Mouse (Mus musculus): Measurements from ENCODE around the gene Cyp2c50. TPM values are rescaled to one million over a fixed set of nuclear protein-coding genes. Genes with fewer than 3 reads are reported as not detected.
"Not testable (repeated sequence)": the region's sequence is repeated elsewhere in the genome, so short reads cannot be mapped to it uniquely, and the experiment has no call there.

Gene Cyp2c50
- not detected in 2 replicates for polyA plus RNA-seq (2015; fragmentation: Nextera tagmentation; extraction: Ambion mirVana)

GRCm38 (mm10) chr19:40089421-40089820 lies at the start of gene Cyp2c50:
TSS of gene Cyp2c50 (plus strand) at chr19:40089688.
- H3K27me3 ChIP-seq; H3K4me3 ChIP-seq; H3K9ac ChIP-seq (replicated peaks); ATAC-seq (replicated peaks); H3K36me3 ChIP-seq; H3K27ac ChIP-seq (replicated peaks); H3K9me3 ChIP-seq; H3K4me1 ChIP-seq; H3K4me2 ChIP-seq (replicated peaks): not testable (repeated sequence)
- 98% methylated on average over 1 of the region's 1 CpGs for WGBS

GRCm38 (mm10) chr19:40073701-40074100 lies 15.8 kb upstream of the Cyp2c50 start, which contains the start of gene Cyp2c54:
TSS of gene Cyp2c54 (minus strand) at chr19:40073827.
- Histone ChIP-seq H3K4me3 (no peak within 1 kb of the TSS), H3K9ac (replicated peaks) (no peak within 1 kb of the TSS)
- ATAC-seq (replicated peaks): no peak

GRCm38 (mm10) chr19:40088381-40088780 lies 1.1 kb upstream of the Cyp2c50 start:
- H3K9ac ChIP-seq (replicated peaks): no peak overlapping the region
- 94% methylated on average over 1 of the region's 1 CpGs for WGBS
- ATAC-seq (replicated peaks): no peak

More at GRCm38 (mm10) chr19:40073701-40074100, 15.8 kb upstream of the Cyp2c50 start, which contains the start of gene Cyp2c54:
- no peak within 1 kb of the TSS for H3K4me2 ChIP-seq (replicated peaks)
- H3K27me3 ChIP-seq: no peaks in the 10 kb centered on the region
- H3K27ac ChIP-seq (replicated peaks): no peak within 1 kb of the TSS
- no peaks in the 10 kb centered on the region for H3K9me3 ChIP-seq
- no peaks in the 10 kb centered on the region for H3K36me3 ChIP-seq
- no peaks in the 10 kb centered on the region for H3K4me1 ChIP-seq

GRCm38 (mm10) chr19:40091111-40091510 lies 1.6 kb downstream of the Cyp2c50 start:
- Histone ChIP-seq H3K27ac (replicated peaks) (no peak overlapping the region), H3K4me3 (no peak overlapping the region), H3K36me3 (no peaks in the 10 kb centered on the region), H3K9me3 (no peaks in the 10 kb centered on the region), H3K9ac (replicated peaks) (no peak overlapping the region), H3K27me3 (no peaks in the 10 kb centered on the region), H3K4me2 (replicated peaks) (no peak overlapping the region), H3K4me1 (no peaks in the 10 kb centered on the region)
- 86% methylated on average over 3 of the region's 3 CpGs for WGBS
- no peak for ATAC-seq (replicated peaks)

More at GRCm38 (mm10) chr19:40088381-40088780, 1.1 kb upstream of the Cyp2c50 start:
- no peak overlapping the region for H3K27ac ChIP-seq (replicated peaks)
- H3K4me1 ChIP-seq: no peaks in the 10 kb centered on the region
- H3K27me3 ChIP-seq: no peaks in the 10 kb centered on the region
- no peak overlapping the region for H3K4me2 ChIP-seq (replicated peaks)
- no peaks in the 10 kb centered on the region for H3K9me3 ChIP-seq
- no peak overlapping the region for H3K4me3 ChIP-seq
- H3K36me3 ChIP-seq: no peaks in the 10 kb centered on the region

- not testable (repeated sequence) for H3K9me3 ChIP-seq; H3K4me2 ChIP-seq (replicated peaks); ATAC-seq (replicated peaks); H3K4me3 ChIP-seq; H3K27ac ChIP-seq (replicated peaks); H3K27me3 ChIP-seq; H3K9ac ChIP-seq (replicated peaks); H3K36me3 ChIP-seq; H3K4me1 ChIP-seq
- WGBS: 78% methylated on average over 13 of the region's 13 CpGs
Measured at GRCm38 (mm10) chr19:40119624-40120023, 30.1 kb downstream of the Cyp2c50 start.

- not testable (repeated sequence) for H3K9me3 ChIP-seq; H3K4me1 ChIP-seq; H3K4me3 ChIP-seq; H3K4me2 ChIP-seq (replicated peaks); ATAC-seq (replicated peaks); H3K27ac ChIP-seq (replicated peaks); H3K36me3 ChIP-seq; H3K9ac ChIP-seq (replicated peaks); H3K27me3 ChIP-seq
- WGBS: 89% methylated on average over 3 of the region's 3 CpGs
Measured at GRCm38 (mm10) chr19:40125165-40125564, 35.7 kb downstream of the Cyp2c50 start.

- not testable (repeated sequence) for ATAC-seq (replicated peaks); H3K4me2 ChIP-seq (replicated peaks); H3K4me3 ChIP-seq; H3K36me3 ChIP-seq; H3K27ac ChIP-seq (replicated peaks); H3K9ac ChIP-seq (replicated peaks); H3K27me3 ChIP-seq; H3K4me1 ChIP-seq; H3K9me3 ChIP-seq
- WGBS: 21% methylated on average over 2 of the region's 2 CpGs
Measured at GRCm38 (mm10) chr19:40126996-40127395, 37.5 kb downstream of the Cyp2c50 start.

Other genes with a start within 250 kb of the Cyp2c50 start
- gene Cyp2c69, start 202.9 kb upstream of the Cyp2c50 start, polyA plus RNA-seq (2015; fragmentation: Nextera tagmentation; extraction: Ambion mirVana): not detected in 2 replicates
- gene Cyp2c37, start 97.3 kb upstream of the Cyp2c50 start, polyA plus RNA-seq (2015; fragmentation: Nextera tagmentation; extraction: Ambion mirVana): not detected in 2 replicates
- gene Cyp2c54, start 15.9 kb upstream of the Cyp2c50 start, polyA plus RNA-seq (2015; fragmentation: Nextera tagmentation; extraction: Ambion mirVana): not detected in 2 replicates
- not detected in 2 replicates for gene Cyp2c70, start 97.6 kb downstream of the Cyp2c50 start, polyA plus RNA-seq (2015; fragmentation: Nextera tagmentation; extraction: Ambion mirVana)
- 14.3 and 16.8 TPM in 2 replicates for gene Pdlim1, start 182.2 kb downstream of the Cyp2c50 start, polyA plus RNA-seq (2015; fragmentation: Nextera tagmentation; extraction: Ambion mirVana)

Measured in forebrain, embryonic 15.5 days (tissue).